Mouse (Mus musculus) C2C12 (cell line): ENCODE results near the gene Nckipsd.

Experiments used
- CEBPB ChIP-seq: IDR thresholded peaks from one replicate; pipeline ENCODE4 v1.6.1; 2011; ENCODE audit warnings: low read depth, mild to moderate bottlenecking, control low read depth, moderate library complexity
- CTCF ChIP-seq: IDR thresholded peaks from one replicate; pipeline ENCODE4 v1.5.1; 2011; ENCODE audit not compliant: control insufficient read depth, insufficient read depth, insufficient read length
- MAX ChIP-seq: IDR thresholded peaks from one replicate; pipeline ENCODE4 v1.6.1; 2011; ENCODE audit warnings: mild to moderate bottlenecking, control low read depth
- MYOD1 ChIP-seq: IDR thresholded peaks from one replicate; pipeline ENCODE4 v1.6.1; 2011; ENCODE audit warnings: low read depth; ENCODE audit not compliant: control insufficient read depth, insufficient read length
- MYOG ChIP-seq: IDR thresholded peaks from one replicate; pipeline ENCODE4 v1.6.1; 2011; ENCODE audit not compliant: control insufficient read depth, insufficient read length; ENCODE audit errors: extremely low read depth
- USF1 ChIP-seq: IDR thresholded peaks from one replicate; pipeline ENCODE4 v1.6.1; 2011; ENCODE audit warnings: low read depth, mild to moderate bottlenecking, control low read depth, moderate library complexity

DNA sequence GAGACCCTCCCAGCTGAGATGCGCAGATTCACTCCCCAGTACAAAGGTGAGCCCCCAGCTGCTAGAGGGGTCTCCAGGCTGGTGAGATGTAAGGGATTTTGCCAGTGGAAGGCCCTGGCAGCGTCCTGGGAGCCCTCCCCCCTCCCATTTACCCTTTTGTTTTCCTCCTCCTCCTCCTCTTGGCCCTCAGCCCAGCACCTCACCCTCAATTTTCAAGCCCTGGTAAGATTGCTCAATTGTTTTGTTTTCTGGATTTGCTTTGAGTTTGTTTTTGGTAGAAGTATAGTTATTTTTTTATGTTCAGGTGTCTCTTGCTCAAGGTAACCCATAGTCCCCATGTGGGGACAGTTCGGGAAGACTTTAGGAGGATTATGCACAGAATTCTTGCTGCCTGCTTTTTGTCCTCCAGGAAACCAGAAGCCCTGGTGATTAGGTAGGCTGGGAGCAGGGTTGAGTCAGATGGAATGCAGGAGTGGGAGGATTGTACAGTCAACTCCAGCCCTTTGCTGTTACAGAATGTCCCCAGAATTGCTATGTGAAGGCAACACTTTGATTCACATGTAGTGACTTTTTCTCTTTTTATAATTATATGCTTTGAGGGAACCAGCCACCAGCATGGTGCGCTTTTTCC lies 11.7 kb upstream of the Nckipsd start:
- TF ChIP-seq CTCF (no peak), MYOG (no peak), MAX (no peak), USF1 (no peak), MYOD1 (no peak), CEBPB (peak; percentile 55)
